Mouse (Mus musculus) adipocyte (in vitro differentiated cells): ENCODE data around the gene Supt7l.

Experiments used
- DNase-seq: peaks from one replicate; pipeline ENCODE4 v3.0.0-alpha.2; 2016; ENCODE audit warnings: low spot score

The Supt7l gene

GRCm38 (mm10) chr5:31492031-31492430, 35.6 kb downstream of the Supt7l start:
- DNase-seq = no peak

- no peak for DNase-seq
These were observed 38.4 kb downstream of the Supt7l start for GRCm38 (mm10) chr5:31489116-31489769.

- DNase-seq = no peak
These were observed 39.7 kb downstream of the Supt7l start for GRCm38 (mm10) chr5:31487889-31488288.

GRCm38 (mm10) chr5:31485440-31485839, 42.2 kb downstream of the Supt7l start, which contains the start of gene 4930548H24Rik:
Gene 4930548H24Rik, plus strand, starts transcription at chr5:31485740.
- no peak for DNase-seq

- no peak for DNase-seq
These were observed 47.1 kb downstream of the Supt7l start for GRCm38 (mm10) chr5:31480536-31480935.

- DNase-seq = peak; percentile 51
These were observed 57.3 kb downstream of the Supt7l start for GRCm38 (mm10) chr5:31470334-31470733.

- no peak for DNase-seq
These were observed 57.9 kb downstream of the Supt7l start for GRCm38 (mm10) chr5:31469711-31470110.

GRCm38 (mm10) chr5:31467798-31468197, 59.8 kb downstream of the Supt7l start:
- DNase-seq = no peak
